Mouse (Mus musculus): ENCODE results near the gene Guca2a. TPM values are rescaled to one million over a fixed set of nuclear protein-coding genes. Genes with fewer than 3 reads are reported as not detected.
"Not testable (repeated sequence)": the region's sequence is repeated elsewhere in the genome, so short reads cannot be mapped to it uniquely, and the experiment has no call there.

Guca2a gene
- polyA plus RNA-seq, 1 experiment from 2014 or later, result 0.45 TPM

DNA sequence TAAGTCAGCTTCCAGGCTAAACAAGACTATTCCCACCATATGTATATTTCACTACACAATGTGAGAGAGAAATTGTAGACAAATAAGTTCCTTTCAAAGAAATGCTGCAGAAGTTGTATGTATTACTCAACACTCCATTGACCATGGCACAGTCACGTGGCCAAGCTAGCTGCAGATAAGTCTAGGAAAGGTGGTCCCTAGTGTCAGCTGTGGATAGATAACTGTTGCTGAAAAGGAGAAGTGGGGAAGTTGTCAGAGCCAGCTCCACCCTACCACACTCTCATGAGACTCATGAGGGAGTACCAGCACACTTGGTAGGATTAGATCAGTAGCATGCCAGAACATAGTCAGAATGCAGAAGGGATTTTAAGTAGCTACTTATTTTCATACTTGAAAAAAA lies 28.0 kb upstream of the Guca2a start:
- DNase-seq, result no peak
- 67% methylated on average over 1 of the region's 1 CpGs for WGBS
- no peak for ATAC-seq (ENCODE audit: insufficient read depth)
- no peak overlapping the region for H3K4me3 ChIP-seq (ENCODE audit: low read depth, low read length)
- H3K27ac ChIP-seq (ENCODE audit: low read depth), result no peak overlapping the region
- no peaks in the 10 kb centered on the region for H3K4me1 ChIP-seq (ENCODE audit: insufficient read depth)
- H3K4me2 ChIP-seq, result no peak overlapping the region
- no peaks in the 10 kb centered on the region for H3K9me3 ChIP-seq (ENCODE audit: low read depth, low read length)
- no peak for TF ChIP-seq CTCF (IDR thresholded peaks at IDR 0.05; ENCODE audit: low read depth)
- no peaks in the 10 kb centered on the region for H3K27me3 ChIP-seq (ENCODE audit: insufficient read depth, low read length)
- H3K9ac ChIP-seq, result no peak overlapping the region
- peaks cover 8% of the 10 kb centered on the region; the same call in 1 of the 2 replicates for H3K36me3 ChIP-seq (ENCODE audit: insufficient read depth)

DNA sequence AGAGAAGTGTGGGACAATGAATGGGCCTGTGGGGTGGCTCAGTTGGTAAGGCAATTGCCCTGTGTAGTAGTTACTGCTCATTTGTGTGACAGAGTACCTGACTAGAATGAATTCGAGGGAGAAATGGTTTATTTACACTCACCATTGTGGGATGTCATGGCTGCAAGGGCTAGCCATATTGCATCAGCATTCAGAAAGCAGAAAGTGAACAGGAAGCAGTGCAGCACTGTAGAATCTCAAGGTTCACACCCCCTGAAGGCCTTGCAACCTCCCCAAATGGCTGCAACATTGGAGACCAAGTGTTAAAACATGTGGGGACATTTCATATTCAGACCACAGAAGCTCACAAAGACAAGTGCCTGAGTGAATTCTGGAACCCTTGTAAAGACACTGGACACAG lies 23.4 kb upstream of the Guca2a start:
- Histone ChIP-seq H3K36me3 (ENCODE audit: insufficient read depth) (peaks cover 17% of the 10 kb centered on the region; the same call in 1 of the 2 replicates), H3K27ac (ENCODE audit: low read depth) (no peak overlapping the region; the same call in 1 of the 2 replicates), H3K4me1 (ENCODE audit: insufficient read depth) (no peaks in the 10 kb centered on the region), H3K9me3 (ENCODE audit: low read depth, low read length) (no peaks in the 10 kb centered on the region), H3K4me3 (ENCODE audit: low read depth, low read length) (no peak overlapping the region), H3K9ac (no peak overlapping the region), H3K4me2 (no peak overlapping the region), H3K27me3 (ENCODE audit: insufficient read depth, low read length) (no peaks in the 10 kb centered on the region)
- 28% methylated on average over 1 of the region's 1 CpGs for WGBS
- no peak for ATAC-seq (ENCODE audit: insufficient read depth)
- DNase-seq, result no peak
- TF ChIP-seq CTCF (IDR thresholded peaks at IDR 0.05; ENCODE audit: low read depth), result no peak

DNA sequence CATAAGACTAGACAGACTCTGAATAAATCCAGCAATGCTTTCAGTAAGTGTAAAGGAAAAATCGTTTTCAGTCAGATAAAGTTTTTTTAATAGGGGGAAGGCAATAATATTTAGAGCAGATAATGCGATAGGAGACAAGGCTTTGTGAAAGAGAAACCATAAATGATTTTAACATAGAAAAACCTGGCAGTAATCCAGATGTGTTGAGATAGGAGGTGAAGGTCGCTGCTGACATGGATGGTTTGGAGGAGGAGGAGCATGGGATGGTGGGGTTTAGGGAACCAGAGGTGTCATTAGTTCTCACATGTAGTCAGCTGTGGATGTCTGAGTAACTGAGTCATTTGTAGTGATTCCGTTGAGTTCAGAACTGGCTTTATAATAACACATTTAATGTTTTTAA lies 22.8 kb upstream of the Guca2a start:
- TF ChIP-seq CTCF (IDR thresholded peaks at IDR 0.05; ENCODE audit: low read depth), result no peak
- 46% methylated on average over 4 of the region's 4 CpGs for WGBS
- no peak overlapping the region for H3K27ac ChIP-seq (ENCODE audit: low read depth)
- H3K9me3 ChIP-seq (ENCODE audit: low read depth, low read length), result no peaks in the 10 kb centered on the region
- H3K9ac ChIP-seq, result no peak overlapping the region
- H3K27me3 ChIP-seq (ENCODE audit: insufficient read depth, low read length), result no peaks in the 10 kb centered on the region
- no peaks in the 10 kb centered on the region for H3K4me1 ChIP-seq (ENCODE audit: insufficient read depth)
- ATAC-seq (ENCODE audit: insufficient read depth), result no peak; the same call in 1 of the 2 replicates
- no peak overlapping the region for H3K4me2 ChIP-seq
- H3K36me3 ChIP-seq (ENCODE audit: insufficient read depth), result peaks cover 20% of the 10 kb centered on the region; the same call in 1 of the 2 replicates
- peak; percentile 49 for DNase-seq
- no peak overlapping the region for H3K4me3 ChIP-seq (ENCODE audit: low read depth, low read length)

DNA sequence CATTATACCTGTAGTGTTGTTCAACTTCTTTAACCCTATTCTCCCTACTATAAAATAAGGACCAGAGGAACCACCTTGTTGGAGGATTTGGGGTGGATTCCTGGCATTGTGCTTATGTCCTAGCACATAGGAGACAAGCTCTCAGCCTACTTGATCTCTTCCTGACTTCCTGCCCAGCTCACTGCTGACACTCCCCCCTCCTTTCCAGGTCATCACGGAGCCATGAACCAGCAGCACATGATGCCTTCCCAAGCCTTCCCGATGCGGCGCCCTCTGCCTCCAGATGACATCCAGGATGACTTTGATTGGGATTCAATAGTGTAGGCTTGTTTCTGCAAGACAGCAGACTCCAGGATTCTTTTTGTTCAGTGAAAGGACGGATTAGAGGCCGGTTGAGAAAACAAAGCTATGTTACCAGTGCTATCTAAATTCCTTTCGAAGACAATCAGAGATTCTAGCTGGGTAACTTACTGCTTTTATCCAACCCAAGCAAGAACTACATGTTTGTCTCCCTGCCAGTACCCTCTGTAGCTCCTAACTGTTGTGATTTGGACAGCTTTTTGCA lies 11.3 kb upstream of the Guca2a start:
- no peak overlapping the region for H3K4me3 ChIP-seq (ENCODE audit: low read depth, low read length)
- no peak for TF ChIP-seq CTCF (IDR thresholded peaks at IDR 0.05; ENCODE audit: low read depth)
- ATAC-seq (ENCODE audit: insufficient read depth) (no peak), DNase-seq (no peak)
- H3K36me3 ChIP-seq (ENCODE audit: insufficient read depth), result peaks cover 67% of the 10 kb centered on the region
- no peaks in the 10 kb centered on the region for H3K9me3 ChIP-seq (ENCODE audit: low read depth, low read length)
- 82% methylated on average over 7 of the region's 7 CpGs for WGBS
- no peak overlapping the region for H3K4me2 ChIP-seq
- no peak overlapping the region for H3K27ac ChIP-seq (ENCODE audit: low read depth)
- no peaks in the 10 kb centered on the region for H3K27me3 ChIP-seq (ENCODE audit: insufficient read depth, low read length)
- H3K4me1 ChIP-seq (ENCODE audit: insufficient read depth), result no peaks in the 10 kb centered on the region; the same call in 1 of the 2 replicates
- no peak overlapping the region for H3K9ac ChIP-seq

DNA sequence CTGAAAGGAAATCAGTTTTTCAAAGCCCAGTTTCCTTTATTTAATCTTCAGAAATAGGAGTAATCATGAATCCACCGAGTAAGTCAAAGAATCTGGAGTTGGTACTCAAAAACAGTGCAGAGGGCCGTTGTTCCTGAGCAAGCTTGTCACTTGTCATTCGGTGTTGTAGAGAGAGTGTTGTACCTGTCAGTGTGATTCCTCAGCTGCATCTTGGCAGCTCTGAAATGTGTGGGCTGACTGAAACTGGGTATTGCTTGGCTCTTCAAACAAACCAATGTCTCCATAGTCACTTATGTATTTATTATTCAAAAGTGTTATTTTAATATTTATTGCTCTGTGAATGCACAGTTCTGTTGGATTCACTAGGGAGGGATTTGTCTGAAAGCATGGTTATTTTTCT lies 10.6 kb upstream of the Guca2a start:
- Histone ChIP-seq H3K36me3 (ENCODE audit: insufficient read depth) (peaks cover 59% of the 10 kb centered on the region), H3K4me1 (ENCODE audit: insufficient read depth) (no peaks in the 10 kb centered on the region; the same call in 1 of the 2 replicates), H3K4me3 (ENCODE audit: low read depth, low read length) (no peak overlapping the region), H3K9ac (no peak overlapping the region), H3K27me3 (ENCODE audit: insufficient read depth, low read length) (no peaks in the 10 kb centered on the region), H3K9me3 (ENCODE audit: low read depth, low read length) (no peaks in the 10 kb centered on the region), H3K27ac (ENCODE audit: low read depth) (no peak overlapping the region), H3K4me2 (no peak overlapping the region)
- WGBS, result 76% methylated on average over 3 of the region's 3 CpGs
- no peak for DNase-seq
- ATAC-seq (ENCODE audit: insufficient read depth), result no peak
- TF ChIP-seq CTCF (IDR thresholded peaks at IDR 0.05; ENCODE audit: low read depth), result no peak

DNA sequence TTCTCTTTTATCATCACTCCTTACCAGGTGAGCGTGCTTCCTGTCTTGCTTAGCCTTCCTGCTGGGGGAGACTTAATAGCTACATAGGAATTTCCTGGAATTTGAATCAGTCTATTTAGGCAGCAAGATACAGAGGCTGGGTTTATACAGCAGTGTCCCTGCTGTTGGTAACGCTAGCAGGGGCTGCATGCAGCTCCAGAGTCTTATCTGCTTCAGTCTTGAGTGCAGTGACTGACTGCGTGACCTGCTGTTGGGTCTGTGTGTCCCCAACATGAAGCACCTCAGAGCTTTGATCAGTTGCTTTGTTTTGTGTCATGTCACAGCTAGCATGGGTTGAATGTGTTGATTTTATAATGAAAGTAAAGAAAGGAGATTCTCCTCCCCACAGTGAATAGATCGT lies 10.2 kb upstream of the Guca2a start:
- H3K4me3 ChIP-seq (ENCODE audit: low read depth, low read length), result no peak overlapping the region
- WGBS, result 81% methylated on average over 4 of the region's 4 CpGs
- H3K36me3 ChIP-seq (ENCODE audit: insufficient read depth), result peaks cover 55% of the 10 kb centered on the region

DNA sequence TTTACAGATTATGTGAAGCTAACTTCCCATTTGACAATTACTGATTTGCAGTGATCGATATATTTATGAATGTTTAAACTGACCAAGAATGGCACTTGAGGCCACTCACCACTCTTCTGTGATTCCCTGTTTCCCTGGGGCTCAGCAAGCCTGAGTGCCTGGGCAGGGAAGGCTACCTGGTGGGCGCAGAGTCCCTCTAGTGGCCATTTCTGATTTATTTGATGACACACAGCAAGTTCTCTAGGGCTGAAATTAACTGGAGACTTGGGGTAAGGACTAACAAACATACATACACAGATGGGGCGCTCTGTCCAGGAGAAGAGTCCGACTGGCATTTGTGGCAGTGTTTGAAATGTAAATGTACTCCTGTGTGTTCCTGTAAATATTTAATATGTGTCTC lies 9.1 kb upstream of the Guca2a start:
- H3K4me3 ChIP-seq (ENCODE audit: low read depth, low read length); H3K27ac ChIP-seq (ENCODE audit: low read depth); H3K4me1 ChIP-seq (ENCODE audit: insufficient read depth); H3K27me3 ChIP-seq (ENCODE audit: insufficient read depth, low read length); DNase-seq; H3K4me2 ChIP-seq; H3K9me3 ChIP-seq (ENCODE audit: low read depth, low read length); H3K9ac ChIP-seq: not testable (repeated sequence)
- 0 out of 2 replicates have a peak, but pooled peaks have one; percentile 47 for ATAC-seq (ENCODE audit: insufficient read depth)
- peaks cover 45% of the 10 kb centered on the region for H3K36me3 ChIP-seq (ENCODE audit: insufficient read depth)
- WGBS, result 84% methylated on average over 3 of the region's 4 CpGs
- peak; percentile 35 for TF ChIP-seq CTCF (IDR thresholded peaks at IDR 0.05; ENCODE audit: low read depth)

More for the DNA sequence above, 10.2 kb upstream of the Guca2a start:
- Histone ChIP-seq H3K27ac (ENCODE audit: low read depth) (no peak overlapping the region), H3K27me3 (ENCODE audit: insufficient read depth, low read length) (no peaks in the 10 kb centered on the region), H3K9me3 (ENCODE audit: low read depth, low read length) (no peaks in the 10 kb centered on the region), H3K4me1 (ENCODE audit: insufficient read depth) (no peaks in the 10 kb centered on the region; the same call in 1 of the 2 replicates), H3K4me2 (no peak overlapping the region), H3K9ac (no peak overlapping the region)
- ATAC-seq (ENCODE audit: insufficient read depth) (no peak), DNase-seq (no peak)
- no peak for TF ChIP-seq CTCF (IDR thresholded peaks at IDR 0.05; ENCODE audit: low read depth)
